Mouse (Mus musculus) hindbrain, embryonic 14.5 days (tissue): ENCODE measurements around the gene Rnf215. TPM values are rescaled to one million over a fixed set of nuclear protein-coding genes. Genes with fewer than 3 reads are reported as not detected.
A peak's percentile ranks its signal among the peaks of the same experiment; 100 is the strongest.

ENCODE experiments used
- ATAC-seq: fragments of 200-750 bp; cut with Nextera tagmentation; 2 replicates; pipeline ENCODE4 v1.8.0; 2017; ENCODE audit warnings: moderate number of reproducible peaks, mild to moderate bottlenecking, moderate TSS enrichment, moderate library complexity; ENCODE audit not compliant: low FRiP score
- DNase-seq: peaks from one replicate; pipeline ENCODE4 v3.0.0-alpha.2; 2015; ENCODE audit warnings: low spot score
- H3K27ac ChIP-seq: fragments of 300-500 bp; sonication (generic); 2 replicates; pipeline ENCODE4 v1.5.1; 2014; ENCODE audit warnings: mild to moderate bottlenecking, moderate library complexity
- H3K27me3 ChIP-seq: fragments of 300-500 bp; sonication (generic); 2 replicates; pipeline ENCODE4 v1.6.1; 2014; ENCODE audit warnings: mild to moderate bottlenecking, low read length, mixed read lengths; ENCODE audit not compliant: control insufficient read depth, insufficient read depth
- H3K36me3 ChIP-seq: fragments of 300-500 bp; sonication (generic); replicated peaks from 2 replicates; pipeline ENCODE4 v1.6.1; 2014; ENCODE audit not compliant: control insufficient read depth, insufficient read depth
- H3K4me1 ChIP-seq: fragments of 300-500 bp; sonication (generic); replicated peaks from 2 replicates; pipeline ENCODE4 v1.6.1; 2014; ENCODE audit warnings: antibody characterized with exemption, low read length, mixed read lengths; ENCODE audit not compliant: control insufficient read depth, insufficient read depth
- H3K4me2 ChIP-seq: fragments of 300-500 bp; sonication (generic); replicated peaks from 2 replicates; pipeline ENCODE4 v1.6.1; 2014; ENCODE audit warnings: mild to moderate bottlenecking, moderate library complexity
- H3K4me3 ChIP-seq: fragments of 300-500 bp; sonication (generic); replicated peaks from 2 replicates; pipeline ENCODE4 v1.5.1; 2014; ENCODE audit warnings: mild to moderate bottlenecking, low read length
- H3K9ac ChIP-seq: fragments of 300-500 bp; sonication (generic); 2 replicates; pipeline ENCODE4 v1.6.1; 2014
- H3K9me3 ChIP-seq: fragments of 300-500 bp; sonication (generic); 2 replicates; pipeline ENCODE4 v1.6.1; 2016; ENCODE audit warnings: low read length; ENCODE audit not compliant: control insufficient read depth
- WGBS: fragments of 180-500 bp; shearing (Covaris S2); extraction: QIAGEN DNeasy Blood & Tissue Kit; methylation state at CpG from one replicate; pipeline ENCODE4 v1.1.7; 2014; 5-methylcytosine and 5-hydroxymethylcytosine counted together
- polyA plus RNA-seq: library from polyadenylated mRNA; unstranded; fragments of >200 nt; fragmentation: Nextera tagmentation; extraction: Ambion mirVana; gene quantifications from 2 replicates; pipeline ENCODE4 v1.2.1, GENCODE M21; 2014

Gene Rnf215
- 46.4 and 48.2 TPM in 2 replicates for polyA plus RNA-seq

DNA sequence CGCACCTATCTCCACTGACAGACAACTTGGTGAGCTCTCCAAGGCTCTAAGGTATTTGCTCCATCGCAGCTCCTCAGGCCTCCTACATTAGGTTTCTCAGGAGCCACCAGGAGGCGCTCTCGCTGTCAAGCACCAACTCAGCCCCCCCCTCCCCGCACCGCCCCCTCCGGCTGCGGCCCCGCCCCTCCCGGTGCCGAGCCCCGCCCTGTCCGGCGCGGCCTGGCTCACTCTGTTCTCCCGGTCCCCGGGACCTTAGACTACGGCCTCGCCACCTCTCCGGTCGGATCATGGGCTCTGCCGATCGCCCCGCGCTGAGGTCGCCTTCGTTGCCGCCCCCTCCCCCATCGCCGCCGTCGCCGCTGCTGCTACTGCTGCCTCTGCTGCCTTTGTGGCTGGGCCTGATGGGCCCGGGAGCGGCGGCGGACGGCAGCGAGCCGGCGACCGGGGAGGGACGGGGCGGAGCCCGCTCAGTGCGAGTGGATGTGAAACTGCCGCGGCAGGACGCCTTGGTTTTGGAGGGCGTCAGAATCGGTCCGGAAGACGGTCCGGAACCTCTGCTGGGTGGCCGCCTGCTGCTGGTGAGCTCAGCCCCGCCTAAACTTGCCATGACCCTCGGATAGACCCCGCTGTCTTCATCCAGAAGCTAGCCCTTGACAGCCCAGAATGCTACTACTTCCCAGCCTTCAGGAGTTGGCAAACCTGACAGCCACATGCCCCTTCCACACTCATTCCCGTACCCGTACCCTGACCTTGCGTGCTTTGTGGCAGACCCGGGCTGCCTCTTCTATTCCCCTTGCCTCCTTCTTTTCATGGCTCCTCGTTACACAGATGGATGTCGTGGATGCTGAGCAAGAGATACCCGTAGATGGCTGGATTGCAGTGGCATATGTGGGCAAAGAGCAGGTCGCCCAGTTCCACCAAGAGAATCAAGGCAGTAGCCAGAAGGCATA is at the start of gene Rnf215:
Gene Rnf215, plus strand, starts transcription at position 217 of the 950 bp plus-strand sequence.
- Histone ChIP-seq H3K9ac (peak within 1 kb of the TSS; percentile 98), H3K4me1 (peaks cover 17% of the 10 kb centered on the region), H3K4me3 (peak within 1 kb of the TSS; percentile 92), H3K9me3 (no peaks in the 10 kb centered on the region), H3K36me3 (peaks cover 31% of the 10 kb centered on the region), H3K27ac (peak within 1 kb of the TSS; percentile 92), H3K27me3 (no peaks in the 10 kb centered on the region), H3K4me2 (peak within 1 kb of the TSS; percentile 85)
- DNase-seq (peak; percentile 93), ATAC-seq (peak; percentile 91)
- under 1% methylated on average over 58 of the region's 66 CpGs for WGBS

DNA sequence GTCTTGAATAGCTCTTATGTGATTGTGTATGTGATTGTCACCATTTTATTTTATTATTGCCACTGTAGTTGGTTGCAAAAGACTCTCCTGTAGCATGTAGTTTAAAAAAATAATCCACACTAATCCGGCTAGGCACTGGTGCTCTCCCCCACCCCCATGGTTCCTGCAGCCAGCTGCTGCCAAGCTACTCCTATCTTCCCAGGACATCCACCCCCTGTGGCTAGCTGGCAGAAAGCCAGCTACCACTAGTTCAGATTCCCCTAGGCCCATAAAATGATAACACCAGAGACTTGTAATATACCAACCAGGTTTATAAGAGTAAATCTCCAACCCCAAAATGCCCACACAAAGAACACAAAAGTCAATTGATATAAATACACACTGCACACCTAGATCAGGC is 48.8 kb upstream of the Rnf215 start:
- Histone ChIP-seq H3K27ac (no peak overlapping the region), H3K4me2 (no peak overlapping the region), H3K9ac (no peak overlapping the region), H3K27me3 (no peaks in the 10 kb centered on the region), H3K4me3 (no peak overlapping the region), H3K36me3 (0 out of 2 replicates have a peak, but pooled peaks cover under 1% of the 10 kb centered on the region), H3K4me1 (no peaks in the 10 kb centered on the region), H3K9me3 (no peaks in the 10 kb centered on the region)
- ATAC-seq: no peak
- no peak for DNase-seq
- WGBS: 49% methylated on average over 1 of the region's 1 CpGs

DNA sequence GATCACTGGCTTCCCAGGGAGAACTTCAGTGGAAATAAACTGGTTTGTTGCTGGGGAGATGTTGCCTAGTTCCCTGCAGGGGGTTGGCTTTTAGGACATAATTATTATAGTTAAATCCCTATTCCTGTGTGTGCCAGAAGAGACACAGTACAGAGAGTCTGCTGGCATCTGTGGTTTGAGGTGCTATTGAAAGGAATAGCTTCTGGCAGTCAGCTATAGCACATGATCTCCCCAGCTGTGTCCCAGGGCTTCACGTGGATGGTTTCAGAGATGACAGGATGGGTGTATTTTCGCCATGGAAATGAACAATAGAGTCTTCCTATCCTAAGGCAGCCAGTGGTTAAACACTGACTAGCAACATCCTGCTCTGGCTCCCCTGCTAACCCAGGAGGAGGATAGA is 47.7 kb upstream of the Rnf215 start:
- no peaks in the 10 kb centered on the region for H3K27me3 ChIP-seq
- H3K9me3 ChIP-seq: no peaks in the 10 kb centered on the region
- no peak overlapping the region for H3K4me3 ChIP-seq
- 0 out of 2 replicates have a peak, but pooled peaks cover 7% of the 10 kb centered on the region for H3K36me3 ChIP-seq
- 0 out of 2 replicates have a peak, but pooled peaks have one; percentile 21 for ATAC-seq
- H3K27ac ChIP-seq: no peak overlapping the region
- H3K4me2 ChIP-seq: no peak overlapping the region
- no peaks in the 10 kb centered on the region for H3K4me1 ChIP-seq
- 63% methylated on average over 2 of the region's 2 CpGs for WGBS
- no peak for DNase-seq
- H3K9ac ChIP-seq: no peak overlapping the region

DNA sequence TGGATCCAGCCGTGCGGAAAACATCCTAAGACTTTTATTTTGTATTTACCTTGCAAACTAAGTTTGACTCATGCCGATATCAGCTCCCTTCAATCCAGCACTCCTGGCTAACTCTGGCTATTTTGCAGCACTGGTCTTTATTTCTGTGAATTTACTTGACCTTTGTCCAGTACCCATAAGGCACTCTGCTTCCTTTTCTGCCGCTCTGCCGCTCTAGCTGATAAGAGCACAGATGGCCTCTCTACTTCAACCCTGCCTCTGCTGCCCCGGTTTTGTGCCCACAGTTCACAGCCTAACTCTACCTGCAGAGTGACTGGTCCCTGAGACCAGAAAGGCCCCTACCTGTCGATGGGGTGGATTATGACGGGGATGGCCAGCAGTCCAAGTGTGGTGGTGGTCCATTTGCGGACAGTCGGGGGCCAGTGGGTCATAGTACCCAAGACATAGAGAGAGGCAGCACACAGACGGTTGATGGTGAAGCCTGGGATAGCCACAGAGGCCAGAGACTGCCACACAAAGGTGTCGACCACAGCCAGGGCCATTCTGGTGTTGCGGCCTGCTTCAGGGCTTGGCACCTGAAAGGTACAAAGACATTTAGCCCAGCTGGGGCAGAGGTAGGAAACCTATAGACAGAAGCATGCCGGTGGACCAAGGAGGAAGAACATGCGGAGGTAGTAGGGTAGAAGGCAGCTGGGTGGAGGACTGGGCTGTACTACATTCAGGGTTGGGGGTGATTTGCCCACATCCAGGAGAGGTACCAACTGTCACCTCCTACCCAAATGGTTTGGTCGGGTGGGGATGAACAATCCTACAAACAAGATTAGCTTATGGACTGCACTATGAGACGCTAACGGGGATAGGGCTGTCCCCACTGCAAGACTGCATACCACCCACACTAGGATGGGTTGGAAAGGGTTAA is 41.3 kb upstream of the Rnf215 start:
- Histone ChIP-seq H3K4me1 (peaks cover 19% of the 10 kb centered on the region), H3K27ac (no peak overlapping the region), H3K9me3 (no peaks in the 10 kb centered on the region), H3K36me3 (0 out of 2 replicates have a peak, but pooled peaks cover 7% of the 10 kb centered on the region), H3K4me2 (0 out of 2 replicates have a peak overlapping the region, but pooled peaks have one; percentile 68), H3K27me3 (no peaks in the 10 kb centered on the region), H3K9ac (no peak overlapping the region), H3K4me3 (no peak overlapping the region)
- no peak for DNase-seq
- ATAC-seq: no peak
- WGBS: 87% methylated on average over 18 of the region's 18 CpGs

DNA sequence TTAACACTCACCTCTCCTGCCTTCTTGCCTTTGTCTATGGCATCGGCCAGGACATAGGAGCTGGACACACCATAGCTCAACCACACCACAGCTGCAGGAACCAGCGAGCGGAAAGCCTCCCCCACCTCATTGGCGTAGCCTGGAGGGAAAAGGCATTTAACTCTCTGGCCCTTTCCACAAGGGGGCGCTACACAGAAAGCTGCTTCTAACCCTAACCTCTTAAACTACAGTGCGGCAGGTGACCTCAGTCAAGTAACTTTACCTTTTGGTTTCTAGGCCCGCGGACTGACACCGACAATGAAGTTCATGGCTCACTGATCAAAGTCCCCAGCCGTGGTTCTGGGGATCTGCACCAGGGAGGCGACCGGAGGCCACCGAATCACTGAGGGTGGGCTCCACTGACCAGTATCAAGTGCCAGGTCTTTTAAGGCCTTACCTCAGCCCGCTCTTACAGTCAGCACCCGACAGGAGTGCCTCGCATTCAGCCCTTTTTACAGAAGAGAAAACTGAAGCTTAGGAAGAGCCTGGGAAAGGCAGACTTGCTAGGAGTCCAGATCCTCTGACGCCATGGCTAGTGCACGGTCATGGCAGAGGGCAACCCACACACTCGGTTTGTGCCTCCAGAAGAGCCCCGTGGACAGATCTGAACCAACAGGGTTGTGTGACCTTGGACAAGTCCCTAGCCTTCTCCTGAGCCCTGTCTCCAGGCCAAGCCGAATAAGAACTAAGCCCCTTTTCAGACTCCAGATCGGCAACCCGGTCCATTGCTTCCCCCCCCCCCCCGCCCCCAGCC is 40.4 kb upstream of the Rnf215 start:
- H3K4me3 ChIP-seq: peak overlapping the region; percentile 46
- ATAC-seq: no peak

DNA sequence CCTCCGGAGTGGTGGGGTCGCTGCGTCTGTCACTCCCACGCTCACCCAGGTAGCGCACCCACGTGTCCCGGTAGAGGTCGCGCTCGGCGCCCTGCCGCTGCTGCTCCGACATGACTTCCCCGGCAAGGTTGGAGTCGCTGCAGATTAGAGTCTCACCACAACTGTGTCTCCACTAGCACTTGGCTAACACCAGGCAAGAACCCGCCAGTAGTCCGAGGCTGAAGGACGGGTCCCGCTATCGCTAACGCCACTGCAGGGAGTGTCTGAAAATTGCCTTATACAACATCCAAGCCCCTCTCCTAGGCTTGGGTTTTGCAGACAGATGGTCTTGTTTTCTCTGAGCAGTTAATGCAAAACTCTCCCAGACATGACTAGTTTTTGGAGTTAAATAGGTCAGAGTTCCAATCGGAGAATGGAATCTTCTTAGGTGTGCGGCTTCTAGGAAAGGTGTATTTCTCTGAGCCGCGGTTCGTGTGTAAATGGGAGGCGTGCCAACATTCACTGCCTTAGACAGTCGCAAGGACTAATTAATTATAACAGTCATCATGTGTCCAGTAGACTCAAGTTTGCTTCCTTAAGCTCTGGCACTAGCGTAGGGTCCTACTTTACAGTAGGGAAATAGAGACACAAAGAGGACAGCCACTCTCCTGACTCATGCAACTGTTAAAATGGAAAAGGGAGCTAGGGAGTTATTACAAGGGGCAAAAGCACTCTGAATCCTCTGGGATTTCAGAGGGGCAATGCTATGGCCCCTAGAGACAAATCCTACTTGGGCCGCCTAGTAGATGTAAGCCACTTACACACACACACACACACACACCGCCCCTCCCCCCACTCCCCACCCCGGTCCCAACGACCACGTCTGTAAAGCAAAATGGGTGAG is 39.6 kb upstream of the Rnf215 start, which contains the start of gene Mtfp1:
Gene Mtfp1, minus strand, starts transcription at position 275 of the 883 bp plus-strand sequence.
- Histone ChIP-seq H3K36me3 (0 out of 2 replicates have a peak, but pooled peaks cover 7% of the 10 kb centered on the region), H3K9me3 (no peaks in the 10 kb centered on the region), H3K27ac (peak within 1 kb of the TSS; percentile 52), H3K4me1 (peaks cover 19% of the 10 kb centered on the region), H3K27me3 (no peaks in the 10 kb centered on the region), H3K4me2 (peak within 1 kb of the TSS; percentile 68), H3K4me3 (peak within 1 kb of the TSS; percentile 46), H3K9ac (peak within 1 kb of the TSS; percentile 45)
- 6% methylated on average over 34 of the region's 34 CpGs for WGBS
- DNase-seq (peak; percentile 68), ATAC-seq (no peak)

More for the DNA sequence above, 40.4 kb upstream of the Rnf215 start:
- DNase-seq: peak; percentile 39
- Histone ChIP-seq H3K9me3 (no peaks in the 10 kb centered on the region), H3K27ac (peak overlapping the region; percentile 52), H3K4me1 (peaks cover 19% of the 10 kb centered on the region), H3K27me3 (no peaks in the 10 kb centered on the region), H3K4me2 (peak overlapping the region; percentile 68), H3K36me3 (0 out of 2 replicates have a peak, but pooled peaks cover 7% of the 10 kb centered on the region), H3K9ac (peak overlapping the region; percentile 45)
- 6% methylated on average over 23 of the region's 24 CpGs for WGBS

DNA sequence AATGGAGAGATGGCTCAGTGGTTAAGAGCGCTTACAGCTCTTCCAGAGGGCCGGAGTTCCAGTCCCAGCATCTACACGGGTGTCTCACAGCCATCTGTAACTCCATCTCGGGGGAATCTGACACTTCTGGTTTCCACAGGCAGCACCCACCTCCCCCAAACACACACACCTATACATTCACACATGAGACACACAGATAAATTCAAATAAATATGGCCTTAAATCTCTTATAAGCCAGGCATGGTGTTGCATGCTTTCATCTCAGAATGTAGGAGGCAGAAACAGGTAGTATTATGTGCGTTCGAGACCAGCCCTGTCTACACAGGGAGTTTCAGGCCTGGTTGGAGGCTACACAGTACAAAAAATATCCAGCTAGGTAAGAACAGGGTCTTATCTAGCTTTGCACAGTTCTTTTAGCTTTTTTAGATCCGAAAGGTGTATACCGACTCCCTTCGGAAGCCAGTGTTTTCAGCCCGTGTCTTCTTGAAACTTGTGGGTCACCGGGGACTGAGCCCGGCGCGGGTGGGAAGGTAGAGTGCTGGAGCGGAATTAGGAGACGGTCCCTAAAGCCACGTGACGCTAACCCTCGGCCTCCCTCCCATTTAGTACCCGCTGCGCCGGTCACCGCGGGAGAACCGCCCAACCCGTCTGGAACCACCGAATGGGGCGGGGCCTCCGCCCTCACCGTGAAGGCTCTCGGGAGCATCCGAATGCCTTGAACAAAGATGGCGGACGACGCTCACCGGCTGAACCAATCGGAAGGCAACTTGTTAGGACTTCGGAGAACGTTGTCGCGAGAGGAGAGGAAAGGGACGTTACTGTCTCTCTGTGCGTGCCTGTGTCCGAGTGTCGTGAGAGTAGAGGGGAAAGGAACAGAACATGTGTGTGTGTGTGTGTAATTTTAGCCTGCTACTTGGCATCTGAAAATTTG is 38.7 kb upstream of the Rnf215 start:
- peak; percentile 97 for DNase-seq
- Histone ChIP-seq H3K9ac (peak overlapping the region; percentile 73), H3K4me1 (peaks cover 19% of the 10 kb centered on the region), H3K27ac (peak overlapping the region; percentile 95), H3K4me2 (peak overlapping the region; percentile 68), H3K9me3 (no peaks in the 10 kb centered on the region), H3K4me3 (peak overlapping the region; percentile 46), H3K27me3 (no peaks in the 10 kb centered on the region), H3K36me3 (0 out of 2 replicates have a peak, but pooled peaks cover 6% of the 10 kb centered on the region)
- peak; percentile 96 for ATAC-seq
- WGBS: 4% methylated on average over 45 of the region's 45 CpGs
